8 mouse cellular contexts compared by ENCODE assay signal in the genomic region with DNA sequence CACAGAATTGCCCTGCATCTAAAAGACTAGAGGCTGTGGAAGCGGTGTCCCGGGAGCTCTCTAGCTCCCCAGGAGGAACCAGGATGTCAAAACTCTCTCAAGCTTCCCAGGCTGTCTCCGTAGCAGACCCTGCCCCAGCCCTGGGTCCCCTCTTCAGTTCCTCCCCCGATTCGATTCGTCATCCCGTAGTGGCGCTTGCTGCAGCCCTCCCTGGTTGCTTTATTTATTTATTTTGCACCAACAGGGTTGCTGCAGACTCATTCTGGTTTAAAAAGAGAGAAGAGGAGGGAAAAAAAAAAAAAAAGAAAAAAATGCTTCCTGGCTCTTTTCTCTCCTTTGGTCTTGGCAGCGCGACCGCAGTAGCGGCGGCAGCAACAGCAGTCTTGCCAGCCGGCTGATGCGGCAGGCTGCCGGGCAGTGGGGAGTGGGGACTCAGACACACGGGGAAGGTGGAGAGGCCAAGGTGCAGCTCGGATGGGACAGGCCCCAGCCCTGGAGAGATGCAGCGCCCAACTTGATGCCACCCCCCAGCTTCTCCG. TPM values are rescaled to one million over a fixed set of nuclear protein-coding genes. Genes with fewer than 3 reads are reported as not detected.
A peak's percentile ranks its signal among the peaks of the same experiment; 100 is the strongest.
DNase-seq lines count a peak whose midpoint lies in the region; ATAC-seq and TF ChIP-seq lines count a peak whose summit lies in the region.

No protein-coding gene starts in this region.

- TF ChIP-seq POLR2A in lung, adult 2 months (IDR thresholded peaks at IDR 0.05; ENCODE audit: borderline replicate concordance, extremely low read depth, low read depth, low read length), result no peak
- no peak for TF ChIP-seq POLR2A in limb, embryonic 14.5 days (IDR thresholded peaks at IDR 0.05; ENCODE audit: borderline replicate concordance, extremely low read depth, insufficient read depth, insufficient read length)

- H3K4me3 ChIP-seq in lung, postnatal 0 days (ENCODE audit: low read depth, low read length), result no peak overlapping the region
- no peak overlapping the region for H3K4me3 ChIP-seq in lung, adult 2 months (replicated peaks; ENCODE audit: extremely low read depth, low read depth, low read length)
- H3K4me3 ChIP-seq in heart, embryonic 14.5 days (ENCODE audit: control insufficient read depth in 1 of 2, insufficient read depth in 1 of 2, low read depth in 1 of 2, low read length in 2 of 2), result peak overlapping the region; percentile 35
- H3K4me3 ChIP-seq in limb, embryonic 14.5 days (replicated peaks; ENCODE audit: low read length), result peak overlapping the region; percentile 21

- no peaks in the 10 kb centered on the region for H3K27me3 ChIP-seq in lung, postnatal 0 days (replicated peaks; ENCODE audit: insufficient read depth, low read length)
- H3K27me3 ChIP-seq in heart, embryonic 14.5 days (ENCODE audit: control insufficient read depth, insufficient read depth, low read length), result peaks cover 72% of the 10 kb centered on the region
- H3K27me3 ChIP-seq in limb, embryonic 14.5 days (ENCODE audit: control insufficient read depth, insufficient read depth, low read length), result peaks cover 43% of the 10 kb centered on the region

- no peak overlapping the region for H3K9ac ChIP-seq in lung, postnatal 0 days (replicated peaks; ENCODE audit: low read depth)
- H3K9ac ChIP-seq in heart, embryonic 14.5 days (ENCODE audit: low read length), result peak overlapping the region; percentile 56
- peak overlapping the region; percentile 40; the same call in 1 of the 2 replicates for H3K9ac ChIP-seq in limb, embryonic 14.5 days (ENCODE audit: low read depth, low read length, severe bottlenecking)

- TF ChIP-seq CTCF in lung, postnatal 0 days (IDR thresholded peaks at IDR 0.05), result peak; percentile 33
- TF ChIP-seq CTCF in lung, adult 2 months (IDR thresholded peaks at IDR 0.05; ENCODE audit: insufficient read depth, low read length), result no peak

- H3K9me3 ChIP-seq in lung, postnatal 0 days (ENCODE audit: low read length), result no peaks in the 10 kb centered on the region
- H3K9me3 ChIP-seq in heart, embryonic 14.5 days (ENCODE audit: control insufficient read depth, low read length), result no peaks in the 10 kb centered on the region
- no peaks in the 10 kb centered on the region for H3K9me3 ChIP-seq in limb, embryonic 14.5 days (ENCODE audit: control insufficient read depth, low read length)

- no peak overlapping the region for H3K27ac ChIP-seq in lung, postnatal 0 days (ENCODE audit: low read length)
- H3K27ac ChIP-seq in heart, embryonic 14.5 days (replicated peaks in 1 of 2; ENCODE audit: control insufficient read depth in 1 of 2, insufficient read depth in 1 of 2, low read depth in 2 of 2, low read length in 2 of 2), result no peak overlapping the region
- H3K27ac ChIP-seq in limb, embryonic 14.5 days (replicated peaks; ENCODE audit: low read depth, low read length), result no peak overlapping the region

- ATAC-seq in lung, postnatal 0 days, result no peak
- ATAC-seq in heart, embryonic 14.5 days (ENCODE audit: insufficient number of reproducible peaks, insufficient read depth, low FRiP score, low read depth), result no peak
- no peak for ATAC-seq in limb, embryonic 14.5 days (ENCODE audit: low FRiP score, low read depth)
- no peak for ATAC-seq in erythroid progenitor cell, adult 5-6 weeks (replicated peaks; ENCODE audit: low FRiP score, poor library complexity, severe bottlenecking)

- H3K4me1 ChIP-seq in lung, postnatal 0 days (ENCODE audit: insufficient read depth, low read depth, low read length), result no peaks in the 10 kb centered on the region
- no peaks in the 10 kb centered on the region for H3K4me1 ChIP-seq in lung, adult 2 months (ENCODE audit: control insufficient read depth, insufficient read depth, low read length)
- no peaks in the 10 kb centered on the region for H3K4me1 ChIP-seq in heart, embryonic 14.5 days (ENCODE audit: control insufficient read depth in 2 of 2, insufficient read depth in 2 of 2, low read length in 2 of 2)
- H3K4me1 ChIP-seq in limb, embryonic 14.5 days (ENCODE audit: control insufficient read depth, insufficient read depth, low read length), result no peaks in the 10 kb centered on the region

- H3K36me3 ChIP-seq in lung, postnatal 0 days (ENCODE audit: insufficient read depth, low read length), result no peaks in the 10 kb centered on the region
- H3K36me3 ChIP-seq in heart, embryonic 14.5 days (ENCODE audit: control insufficient read depth, insufficient read depth, low read length), result no peaks in the 10 kb centered on the region
- H3K36me3 ChIP-seq in limb, embryonic 14.5 days (ENCODE audit: control insufficient read depth, insufficient read depth, low read length), result no peaks in the 10 kb centered on the region

- H3K4me2 ChIP-seq in lung, postnatal 0 days (replicated peaks; ENCODE audit: low read depth, low read length), result peak overlapping the region; percentile 35
- peak overlapping the region; percentile 68 for H3K4me2 ChIP-seq in heart, embryonic 14.5 days (ENCODE audit: low read length)
- peak overlapping the region; percentile 46 for H3K4me2 ChIP-seq in limb, embryonic 14.5 days (replicated peaks; ENCODE audit: low read depth, low read length, severe bottlenecking)

- no peak for TF ChIP-seq EP300 in lung, postnatal 0 days (IDR thresholded peaks at IDR 0.05)

- peak; percentile 50 for DNase-seq in adrenal gland, postnatal 10 days
- no peak for DNase-seq in adrenal gland, postnatal 4 days (ENCODE audit: low spot score in 2 of 2)
- peak; percentile 22 for DNase-seq in lung, postnatal 0 days (ENCODE audit: low spot score)
- DNase-seq in lung, adult 2 months, result no peak
- peak; percentile 13 for DNase-seq in limb, embryonic 14.5 days (ENCODE audit: low spot score)
- DNase-seq in retina, postnatal 1 day, result peak; percentile 65

- WGBS in lung, postnatal 0 days, result 2% methylated on average over 20 of the region's 20 CpGs
- 4% methylated on average over 20 of the region's 20 CpGs for WGBS in lung, adult 2 months
- 2% methylated on average over 15 of the region's 20 CpGs for WGBS in heart, embryonic 14.5 days
- 3% methylated on average over 20 of the region's 20 CpGs for WGBS in limb, embryonic 14.5 days

RNA-seq across cellular contexts. Expression of a gene that starts 0.7 kb away (rescaled TPM):
- 1 to 10 TPM in 1 of 2 experiments, under 1 TPM in 1; 0.99 to 1.0 TPM for total RNA-seq in adrenal gland, postnatal 10 days (2021)
- 1 to 10 TPM in 1 of 2 experiments, under 1 TPM in 1; 0.78 to 1.3 TPM for total RNA-seq in adrenal gland, postnatal 4 days (2021)
- 0.26 and 0.42 TPM in 2 replicates for polyA plus RNA-seq in lung, postnatal 0 days (2015; fragmentation: Nextera tagmentation; extraction: Ambion mirVana)
- 0.12 and 0.17 TPM in 2 replicates for polyA plus RNA-seq in lung, adult 2 months (2012; rRNA removed)
- 0.05 and 0.26 TPM in 2 replicates for polyA plus RNA-seq in heart, embryonic 14.5 days (2014; fragmentation: Nextera tagmentation; extraction: Ambion mirVana)
- polyA plus RNA-seq in limb, embryonic 14.5 days (2012; rRNA removed), result 0.06 and 0.08 TPM in 2 replicates
- not detected in 2 replicates for polyA plus RNA-seq in limb, embryonic 14.5 days (2014; fragmentation: Nextera tagmentation; extraction: Ambion mirVana)
- not detected in 2 replicates for total RNA-seq in erythroid progenitor cell, adult 5-6 weeks (2015; ENCODE audit: low replicate concordance)
- not detected in 2 replicates for total RNA-seq in erythroid progenitor cell, adult 5-6 weeks (2017; ENCODE audit: low replicate concordance)

RNA-seq across cellular contexts. Expression of a gene that starts 14.1 kb away (rescaled TPM):
- 10 to 100 TPM in 1 of 2 experiments, 1 to 10 TPM in 1; 9.7 to 12.1 TPM for total RNA-seq in adrenal gland, postnatal 10 days (2021)
- 10 to 100 TPM; 10.5 to 15.1 TPM for total RNA-seq in adrenal gland, postnatal 4 days (2021)
- polyA plus RNA-seq in lung, postnatal 0 days (2015; fragmentation: Nextera tagmentation; extraction: Ambion mirVana), result 2.1 and 4.7 TPM in 2 replicates
- polyA plus RNA-seq in lung, adult 2 months (2012; rRNA removed), result 0.17 and 0.44 TPM in 2 replicates
- polyA plus RNA-seq in heart, embryonic 14.5 days (2014; fragmentation: Nextera tagmentation; extraction: Ambion mirVana), result 8.8 and 9.0 TPM in 2 replicates
- 1.5 and 2.8 TPM in 2 replicates for polyA plus RNA-seq in limb, embryonic 14.5 days (2012; rRNA removed)
- polyA plus RNA-seq in limb, embryonic 14.5 days (2014; fragmentation: Nextera tagmentation; extraction: Ambion mirVana), result 7.4 and 8.3 TPM in 2 replicates
- 10.1 TPM in 1 of 2 replicates, not detected in the other for total RNA-seq in erythroid progenitor cell, adult 5-6 weeks (2015; ENCODE audit: low replicate concordance)
- total RNA-seq in erythroid progenitor cell, adult 5-6 weeks (2017; ENCODE audit: low replicate concordance), result 0.51 TPM in 1 of 2 replicates, not detected in the other

RNA-seq across cellular contexts. Expression of a gene that starts 26.4 kb away (rescaled TPM):
- total RNA-seq in adrenal gland, postnatal 10 days (2021), result 10 to 100 TPM; 28.0 to 35.6 TPM
- 10 to 100 TPM; 17.7 to 18.9 TPM for total RNA-seq in adrenal gland, postnatal 4 days (2021)
- polyA plus RNA-seq in lung, postnatal 0 days (2015; fragmentation: Nextera tagmentation; extraction: Ambion mirVana), result 5.6 and 7.4 TPM in 2 replicates
- 6.3 and 7.9 TPM in 2 replicates for polyA plus RNA-seq in lung, adult 2 months (2012; rRNA removed)
- polyA plus RNA-seq in heart, embryonic 14.5 days (2014; fragmentation: Nextera tagmentation; extraction: Ambion mirVana), result 7.3 and 8.1 TPM in 2 replicates
- 2.3 and 3.0 TPM in 2 replicates for polyA plus RNA-seq in limb, embryonic 14.5 days (2012; rRNA removed)
- 2.2 and 2.3 TPM in 2 replicates for polyA plus RNA-seq in limb, embryonic 14.5 days (2014; fragmentation: Nextera tagmentation; extraction: Ambion mirVana)
- 2.2 TPM in 1 of 2 replicates, not detected in the other for total RNA-seq in erythroid progenitor cell, adult 5-6 weeks (2015; ENCODE audit: low replicate concordance)
- total RNA-seq in erythroid progenitor cell, adult 5-6 weeks (2017; ENCODE audit: low replicate concordance), result not detected in 2 replicates

RNA-seq across cellular contexts. Expression of a gene that starts 36.8 kb away (rescaled TPM):
- total RNA-seq in adrenal gland, postnatal 10 days (2021), result under 1 TPM in 1 of 2 experiments, not detected in 1; 0.73 TPM
- total RNA-seq in adrenal gland, postnatal 4 days (2021), result under 1 TPM; 0.62 to 0.67 TPM
- polyA plus RNA-seq in lung, postnatal 0 days (2015; fragmentation: Nextera tagmentation; extraction: Ambion mirVana), result 0.29 and 0.76 TPM in 2 replicates
- 0.37 and 0.83 TPM in 2 replicates for polyA plus RNA-seq in lung, adult 2 months (2012; rRNA removed)
- 0.53 and 0.89 TPM in 2 replicates for polyA plus RNA-seq in heart, embryonic 14.5 days (2014; fragmentation: Nextera tagmentation; extraction: Ambion mirVana)
- 1.3 and 2.2 TPM in 2 replicates for polyA plus RNA-seq in limb, embryonic 14.5 days (2012; rRNA removed)
- 4.4 and 5.0 TPM in 2 replicates for polyA plus RNA-seq in limb, embryonic 14.5 days (2014; fragmentation: Nextera tagmentation; extraction: Ambion mirVana)
- not detected in 2 replicates for total RNA-seq in erythroid progenitor cell, adult 5-6 weeks (2015; ENCODE audit: low replicate concordance)
- total RNA-seq in erythroid progenitor cell, adult 5-6 weeks (2017; ENCODE audit: low replicate concordance), result not detected in 2 replicates

RNA-seq across cellular contexts. Expression of a gene that starts 44.1 kb away (rescaled TPM):
- total RNA-seq in adrenal gland, postnatal 10 days (2021), result 10 to 100 TPM; 94.5 to 97.7 TPM
- 10 to 100 TPM; 75.0 to 75.3 TPM for total RNA-seq in adrenal gland, postnatal 4 days (2021)
- polyA plus RNA-seq in lung, postnatal 0 days (2015; fragmentation: Nextera tagmentation; extraction: Ambion mirVana), result 39.2 and 39.7 TPM in 2 replicates
- polyA plus RNA-seq in lung, adult 2 months (2012; rRNA removed), result 18.2 and 22.6 TPM in 2 replicates
- polyA plus RNA-seq in heart, embryonic 14.5 days (2014; fragmentation: Nextera tagmentation; extraction: Ambion mirVana), result 64.5 and 64.8 TPM in 2 replicates
- 51.7 and 55.9 TPM in 2 replicates for polyA plus RNA-seq in limb, embryonic 14.5 days (2012; rRNA removed)
- 52.8 and 63.4 TPM in 2 replicates for polyA plus RNA-seq in limb, embryonic 14.5 days (2014; fragmentation: Nextera tagmentation; extraction: Ambion mirVana)
- total RNA-seq in erythroid progenitor cell, adult 5-6 weeks (2015; ENCODE audit: low replicate concordance), result 15.5 and 19.5 TPM in 2 replicates
- 17.7 and 27.5 TPM in 2 replicates for total RNA-seq in erythroid progenitor cell, adult 5-6 weeks (2017; ENCODE audit: low replicate concordance)

Comparison
In these comparisons a context has a peak if more than half of its experiments do, and no peak if none do; other contexts are left out.
1. DNase-seq: peak in adrenal gland, postnatal 10 days (single experiment), lung, postnatal 0 days (single experiment), limb, embryonic 14.5 days (single experiment) and retina, postnatal 1 day (single experiment); none in adrenal gland, postnatal 4 days (0 of 2) and lung, adult 2 months (single experiment).
2. H3K4me3 ChIP-seq: peak in heart, embryonic 14.5 days (2 of 2) and limb, embryonic 14.5 days (single experiment); none in lung, postnatal 0 days (single experiment) and lung, adult 2 months (single experiment).
3. Peak in every context shown above with its lines, with median percentiles within 50 percentile points of each other: H3K4me2 ChIP-seq.